Mouse (Mus musculus) ES-Bruce4 (cell line): ENCODE results near the gene Galnt16. TPM values are rescaled to one million over a fixed set of nuclear protein-coding genes. Genes with fewer than 3 reads are reported as not detected.

Source experiments
- H3K27ac ChIP-seq: 2 replicates; pipeline ENCODE4 v1.5.1; 2012; ENCODE audit warnings: low read length, inconsistent platforms; ENCODE audit not compliant: insufficient read depth
- H3K27me3 ChIP-seq: 2 replicates; pipeline ENCODE4 v1.6.1; 2012; ENCODE audit warnings: mild to moderate bottlenecking, low read length, inconsistent platforms; ENCODE audit not compliant: control insufficient read depth, poor library complexity, insufficient read depth, severe bottlenecking
- H3K36me3 ChIP-seq: 2 replicates; pipeline ENCODE4 v1.6.1; 2012; ENCODE audit warnings: inconsistent platforms, mild to moderate bottlenecking, low read length, moderate library complexity; ENCODE audit not compliant: control insufficient read depth, poor library complexity, insufficient read depth, severe bottlenecking
- H3K4me1 ChIP-seq: one replicate; pipeline ENCODE4 v1.8.1; 2011; ENCODE audit warnings: low read length; ENCODE audit not compliant: control insufficient read depth, insufficient read depth
- H3K4me3 ChIP-seq: 2 replicates; pipeline ENCODE4 v1.5.1; 2011; ENCODE audit warnings: low read depth, mild to moderate bottlenecking, low read length
- H3K9ac ChIP-seq: 2 replicates; pipeline ENCODE4 v1.6.1; 2012; ENCODE audit warnings: low read depth, mild to moderate bottlenecking, inconsistent platforms; ENCODE audit not compliant: poor library complexity, severe bottlenecking
- H3K9me3 ChIP-seq: replicated peaks from 2 replicates; pipeline ENCODE4 v1.6.1; 2012; ENCODE audit warnings: mild to moderate bottlenecking, low read length, inconsistent platforms; ENCODE audit not compliant: control insufficient read depth, poor library complexity, insufficient read depth, severe bottlenecking
- CTCF ChIP-seq: IDR thresholded peaks from one replicate; pipeline ENCODE4 v1.8.1; 2011; ENCODE audit warnings: low read depth, low read length
- EP300 ChIP-seq: IDR thresholded peaks from 2 replicates; pipeline ENCODE4 v1.6.1; 2011; ENCODE audit warnings: low read depth, low read length; ENCODE audit not compliant: insufficient read depth
- POLR2A ChIP-seq: IDR thresholded peaks from one replicate; pipeline ENCODE4 v1.8.1; 2011; ENCODE audit warnings: low read length; ENCODE audit not compliant: insufficient read depth
- polyA plus RNA-seq: library from polyadenylated mRNA; stranded (reverse); fragments of >200 nt; gene quantifications from 2 replicates; pipeline ENCODE4 v1.2.4, GENCODE M21; 2011; ENCODE audit warnings: low read depth; ENCODE audit not compliant: missing spikeins, insufficient read depth, insufficient read length

Gene Galnt16
- polyA plus RNA-seq, 1 experiment: 0.58 TPM

- Histone ChIP-seq H3K9me3 (no peaks in the 10 kb centered on the region), H3K4me3 (no peak overlapping the region), H3K27me3 (no peaks in the 10 kb centered on the region), H3K27ac (no peak overlapping the region), H3K4me1 (no peaks in the 10 kb centered on the region), H3K9ac (no peak overlapping the region), H3K36me3 (0 out of 2 replicates have a peak, but pooled peaks cover 2% of the 10 kb centered on the region)
- TF ChIP-seq EP300 (no peak), CTCF (no peak), POLR2A (no peak)
Observed at GRCm38 (mm10) chr12:80493311-80493710, 24.8 kb upstream of the Galnt16 start.

- Histone ChIP-seq H3K27me3 (no peaks in the 10 kb centered on the region), H3K9me3 (no peaks in the 10 kb centered on the region), H3K4me3 (no peak overlapping the region), H3K36me3 (no peaks in the 10 kb centered on the region), H3K27ac (no peak overlapping the region), H3K4me1 (no peaks in the 10 kb centered on the region), H3K9ac (no peak overlapping the region)
- no peak for TF ChIP-seq EP300
- no peak for TF ChIP-seq POLR2A
- no peak for TF ChIP-seq CTCF
Observed at GRCm38 (mm10) chr12:80495691-80496090, 22.4 kb upstream of the Galnt16 start.

- Histone ChIP-seq H3K27ac (no peak overlapping the region), H3K9ac (no peak overlapping the region), H3K9me3 (no peaks in the 10 kb centered on the region), H3K4me3 (no peak overlapping the region), H3K27me3 (no peaks in the 10 kb centered on the region), H3K36me3 (no peaks in the 10 kb centered on the region), H3K4me1 (no peaks in the 10 kb centered on the region)
- no peak for TF ChIP-seq CTCF
- no peak for TF ChIP-seq EP300
- TF ChIP-seq POLR2A: no peak
Observed at GRCm38 (mm10) chr12:80498356-80498755, 19.7 kb upstream of the Galnt16 start.

GRCm38 (mm10) chr12:80500506-80500905, 17.6 kb upstream of the Galnt16 start:
- H3K27ac ChIP-seq: no peak overlapping the region
- H3K9me3 ChIP-seq: no peaks in the 10 kb centered on the region
- H3K4me1 ChIP-seq: no peaks in the 10 kb centered on the region
- no peaks in the 10 kb centered on the region for H3K27me3 ChIP-seq
- no peak overlapping the region for H3K9ac ChIP-seq
- no peaks in the 10 kb centered on the region for H3K36me3 ChIP-seq
- TF ChIP-seq POLR2A: no peak
- TF ChIP-seq CTCF: no peak
- no peak for TF ChIP-seq EP300
- no peak overlapping the region for H3K4me3 ChIP-seq

GRCm38 (mm10) chr12:80504718-80505117, 13.4 kb upstream of the Galnt16 start:
- no peak overlapping the region for H3K9ac ChIP-seq
- no peak overlapping the region for H3K27ac ChIP-seq
- H3K4me3 ChIP-seq: no peak overlapping the region
- no peak for TF ChIP-seq EP300
- TF ChIP-seq CTCF: no peak
- TF ChIP-seq POLR2A: no peak
- no peaks in the 10 kb centered on the region for H3K27me3 ChIP-seq
- no peaks in the 10 kb centered on the region for H3K9me3 ChIP-seq
- no peaks in the 10 kb centered on the region for H3K4me1 ChIP-seq
- no peaks in the 10 kb centered on the region for H3K36me3 ChIP-seq

- H3K36me3 ChIP-seq: no peaks in the 10 kb centered on the region
- H3K9me3 ChIP-seq: no peaks in the 10 kb centered on the region
- no peak overlapping the region for H3K27ac ChIP-seq
- no peaks in the 10 kb centered on the region for H3K4me1 ChIP-seq
- H3K4me3 ChIP-seq: no peak overlapping the region
- H3K9ac ChIP-seq: no peak overlapping the region
- TF ChIP-seq EP300 (no peak), CTCF (no peak), POLR2A (no peak)
- H3K27me3 ChIP-seq: no peaks in the 10 kb centered on the region
Observed at GRCm38 (mm10) chr12:80507041-80507745, 10.9 kb upstream of the Galnt16 start.
